Mouse (Mus musculus) hindbrain, embryonic 15.5 days (tissue): ENCODE results near the gene Nfia. TPM values are rescaled to one million over a fixed set of nuclear protein-coding genes. Genes with fewer than 3 reads are reported as not detected.

ENCODE experiments used
- ATAC-seq: fragments of 200-750 bp; cut with Nextera tagmentation; 2 replicates; pipeline ENCODE4 v1.8.0; 2017; ENCODE audit warnings: low read depth, moderate number of reproducible peaks, moderate TSS enrichment; ENCODE audit not compliant: low FRiP score
- H3K27ac ChIP-seq: fragments of 300-500 bp; sonication (generic); replicated peaks from 2 replicates; pipeline ENCODE4 v1.5.1; 2015; ENCODE audit warnings: mild to moderate bottlenecking, inconsistent platforms
- H3K27me3 ChIP-seq: fragments of 300-500 bp; sonication (generic); 2 replicates; pipeline ENCODE4 v1.6.1; 2015; ENCODE audit warnings: control low read depth, inconsistent platforms
- H3K36me3 ChIP-seq: fragments of 300-500 bp; sonication (generic); 2 replicates; pipeline ENCODE4 v1.6.1; 2015; ENCODE audit warnings: control low read depth, inconsistent platforms
- H3K4me1 ChIP-seq: fragments of 300-500 bp; sonication (generic); replicated peaks from 2 replicates; pipeline ENCODE4 v1.6.1; 2015; ENCODE audit warnings: control low read depth, inconsistent platforms
- H3K4me2 ChIP-seq: fragments of 300-500 bp; sonication (generic); 2 replicates; pipeline ENCODE4 v1.6.1; 2015; ENCODE audit warnings: moderate library complexity, mild to moderate bottlenecking, inconsistent platforms
- H3K4me3 ChIP-seq: fragments of 300-500 bp; sonication (generic); 2 replicates; pipeline ENCODE4 v1.5.1; 2015; ENCODE audit warnings: mild to moderate bottlenecking, inconsistent platforms
- H3K9ac ChIP-seq: fragments of 300-500 bp; sonication (generic); 2 replicates; pipeline ENCODE4 v1.6.1; 2015; ENCODE audit warnings: inconsistent platforms
- H3K9me3 ChIP-seq: fragments of 300-500 bp; sonication (generic); 2 replicates; pipeline ENCODE4 v1.6.1; 2016; ENCODE audit warnings: control low read depth, inconsistent platforms
- WGBS: fragments of 180-500 bp; shearing (Covaris S2); methylation state at CpG from one replicate; pipeline ENCODE4 v1.1.7; 2015; 5-methylcytosine and 5-hydroxymethylcytosine counted together
- polyA plus RNA-seq: library from polyadenylated mRNA; unstranded; fragments of >200 nt; fragmentation: Nextera tagmentation; extraction: Ambion mirVana; gene quantifications from 2 replicates; pipeline ENCODE4 v1.2.1, GENCODE M21; 2015

Nfia gene
- polyA plus RNA-seq, 1 experiment from 2014 or later, result 47.1 TPM

GRCm38 (mm10) chr4:97868307-97868937, 95.9 kb downstream of the Nfia start:
- Histone ChIP-seq H3K36me3 (no peaks in the 10 kb centered on the region), H3K4me2 (peak overlapping the region; percentile 53), H3K27me3 (no peaks in the 10 kb centered on the region), H3K27ac (peak overlapping the region; percentile 82), H3K4me1 (peaks cover 46% of the 10 kb centered on the region), H3K4me3 (peak overlapping the region; percentile 32), H3K9me3 (no peaks in the 10 kb centered on the region), H3K9ac (no peak overlapping the region)
- WGBS, result 61% methylated on average over 10 of the region's 10 CpGs
- ATAC-seq, result 0 out of 2 replicates have a peak, but pooled peaks have one; percentile 9

DNA sequence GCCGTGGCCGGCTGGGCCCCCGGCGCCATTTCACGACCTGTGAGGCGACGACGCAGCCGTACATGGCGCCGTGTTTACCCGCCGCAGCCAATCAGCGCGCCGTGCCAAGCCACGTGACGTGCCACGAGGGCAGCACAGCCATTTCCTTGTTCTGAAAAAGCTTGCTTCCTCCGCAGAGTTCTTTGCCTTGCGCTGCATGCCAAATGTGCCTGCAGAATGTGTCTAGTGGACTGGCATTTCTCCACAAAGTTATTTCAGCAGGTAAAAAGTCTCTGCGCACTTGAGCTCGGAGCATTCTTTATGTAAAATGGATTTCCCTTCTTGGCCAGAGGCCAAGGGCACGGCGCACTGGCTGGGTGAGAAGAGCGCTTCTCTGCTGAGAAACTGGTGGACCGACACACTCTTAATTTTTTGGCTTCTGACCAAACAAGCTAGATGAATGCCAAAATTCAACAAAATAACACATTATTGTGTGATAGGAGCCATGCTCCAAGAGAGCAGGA, 96.5 kb downstream of the Nfia start:
- Histone ChIP-seq H3K27ac (peak overlapping the region; percentile 82), H3K27me3 (no peaks in the 10 kb centered on the region), H3K9ac (peak overlapping the region; percentile 16; the same call in 1 of the 2 replicates), H3K9me3 (no peaks in the 10 kb centered on the region), H3K4me3 (peak overlapping the region; percentile 32), H3K36me3 (no peaks in the 10 kb centered on the region), H3K4me1 (peaks cover 48% of the 10 kb centered on the region), H3K4me2 (peak overlapping the region; percentile 53)
- ATAC-seq, result peak; percentile 91
- WGBS, result 40% methylated on average over 27 of the region's 27 CpGs

DNA sequence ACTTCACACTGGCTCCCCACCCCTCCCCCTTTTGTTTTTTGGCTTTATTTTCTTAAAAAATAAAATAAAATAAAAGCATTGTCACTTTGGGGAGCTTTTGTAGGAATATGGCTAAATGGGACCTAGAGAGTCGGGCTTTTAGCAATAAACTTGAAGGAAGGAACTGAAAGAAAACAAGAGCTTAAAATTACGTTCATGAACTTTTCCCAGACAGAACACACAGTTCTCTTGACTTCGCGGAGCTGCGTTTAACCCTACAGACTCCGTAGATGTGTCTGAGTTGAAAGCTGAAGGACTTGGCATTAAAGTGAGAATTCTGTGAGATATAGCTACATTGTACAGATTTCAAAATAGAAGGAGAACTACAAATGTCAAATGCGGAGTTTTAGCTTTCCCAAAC, 96.9 kb downstream of the Nfia start:
- 51% methylated on average over 7 of the region's 7 CpGs for WGBS
- peak overlapping the region; percentile 82 for H3K27ac ChIP-seq
- peak overlapping the region; percentile 53 for H3K4me2 ChIP-seq
- peaks cover 53% of the 10 kb centered on the region for H3K4me1 ChIP-seq
- ATAC-seq, result no peak
- peak overlapping the region; percentile 32 for H3K4me3 ChIP-seq
- no peaks in the 10 kb centered on the region for H3K27me3 ChIP-seq
- no peaks in the 10 kb centered on the region for H3K36me3 ChIP-seq
- no peak overlapping the region for H3K9ac ChIP-seq
- H3K9me3 ChIP-seq, result no peaks in the 10 kb centered on the region

DNA sequence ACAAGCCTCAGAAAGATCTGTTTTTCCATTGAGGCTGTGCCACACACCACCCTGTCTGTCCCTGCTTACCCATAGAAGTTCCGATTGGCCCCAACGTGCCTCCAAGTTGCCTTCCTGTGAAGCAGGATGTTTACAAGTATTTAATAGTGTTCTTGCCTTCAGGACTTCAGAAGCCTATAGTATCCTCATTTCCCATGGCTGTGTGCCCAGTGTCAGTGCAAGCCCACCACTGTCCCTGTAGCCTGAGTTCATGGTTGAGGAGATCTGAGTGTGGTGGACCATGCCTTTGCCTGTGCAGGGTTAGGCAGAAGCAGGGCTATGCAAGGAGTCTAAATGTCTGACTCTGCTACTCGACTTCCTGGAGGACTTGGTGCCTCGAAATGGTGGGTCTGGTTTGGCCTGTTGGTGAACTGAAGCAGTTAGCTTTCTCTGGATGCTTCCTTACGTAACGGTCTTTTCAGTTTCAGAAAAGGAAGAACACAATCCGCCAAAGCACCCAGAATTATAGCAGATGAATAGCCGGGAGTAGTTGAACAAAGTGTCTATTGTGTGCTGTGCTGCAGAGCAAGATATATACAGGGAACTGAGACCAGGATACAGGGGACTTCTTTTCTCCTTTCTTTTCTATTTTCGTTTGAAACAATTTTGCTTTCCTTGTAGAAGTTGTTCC, 99.4 kb downstream of the Nfia start:
- Histone ChIP-seq H3K4me3 (no peak overlapping the region), H3K27me3 (no peaks in the 10 kb centered on the region), H3K9ac (no peak overlapping the region), H3K4me1 (peaks cover 55% of the 10 kb centered on the region), H3K4me2 (no peak overlapping the region), H3K9me3 (no peaks in the 10 kb centered on the region), H3K36me3 (no peaks in the 10 kb centered on the region), H3K27ac (no peak overlapping the region; the same call in 1 of the 2 replicates)
- 35% methylated on average over 9 of the region's 9 CpGs for WGBS
- no peak for ATAC-seq

DNA sequence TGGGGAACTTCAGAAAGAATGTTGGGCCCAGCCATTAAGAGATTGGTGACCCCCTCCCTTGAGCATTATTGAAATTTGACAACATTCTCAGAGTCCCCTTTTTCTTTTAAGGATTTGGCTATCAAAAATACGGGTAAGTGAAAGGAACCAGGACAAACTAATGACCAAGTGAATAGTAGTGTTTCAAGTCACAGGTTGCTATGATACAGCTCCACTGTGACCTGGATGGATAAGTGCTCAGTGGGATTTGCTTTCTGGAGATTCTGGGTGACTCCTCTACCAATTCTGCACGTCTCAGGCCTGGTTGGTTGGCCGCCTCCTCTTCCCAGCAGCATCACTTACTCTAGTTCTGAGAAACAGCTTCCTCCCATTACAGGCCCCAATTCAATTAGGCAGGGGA, 102.4 kb downstream of the Nfia start:
- WGBS, result 40% methylated on average over 3 of the region's 3 CpGs
- peak overlapping the region; percentile 30; the same call in 1 of the 2 replicates for H3K27ac ChIP-seq
- peaks cover 43% of the 10 kb centered on the region for H3K4me1 ChIP-seq
- no peaks in the 10 kb centered on the region for H3K27me3 ChIP-seq
- no peaks in the 10 kb centered on the region for H3K36me3 ChIP-seq
- no peak overlapping the region for H3K4me2 ChIP-seq
- ATAC-seq, result peak; percentile 77; the same call in 1 of the 2 replicates
- H3K4me3 ChIP-seq, result no peak overlapping the region
- no peak overlapping the region for H3K9ac ChIP-seq
- no peaks in the 10 kb centered on the region for H3K9me3 ChIP-seq

- no peak for ATAC-seq
- no peaks in the 10 kb centered on the region for H3K36me3 ChIP-seq
- no peak overlapping the region for H3K27ac ChIP-seq
- WGBS, result 65% methylated on average over 3 of the region's 3 CpGs
- H3K4me1 ChIP-seq, result peaks cover 45% of the 10 kb centered on the region
- H3K4me2 ChIP-seq, result no peak overlapping the region
- no peak overlapping the region for H3K9ac ChIP-seq
- H3K27me3 ChIP-seq, result no peaks in the 10 kb centered on the region
- H3K9me3 ChIP-seq, result no peaks in the 10 kb centered on the region
- H3K4me3 ChIP-seq, result no peak overlapping the region
Observed at GRCm38 (mm10) chr4:97875901-97876300, 103.4 kb downstream of the Nfia start.

- peaks cover 25% of the 10 kb centered on the region for H3K4me1 ChIP-seq
- H3K27me3 ChIP-seq, result no peaks in the 10 kb centered on the region
- no peak overlapping the region for H3K4me2 ChIP-seq
- no peaks in the 10 kb centered on the region for H3K36me3 ChIP-seq
- no peak overlapping the region for H3K9ac ChIP-seq
- H3K4me3 ChIP-seq, result no peak overlapping the region
- H3K9me3 ChIP-seq, result no peaks in the 10 kb centered on the region
- 65% methylated on average over 7 of the region's 7 CpGs for WGBS
- H3K27ac ChIP-seq, result no peak overlapping the region
- ATAC-seq, result no peak
Observed at GRCm38 (mm10) chr4:97879696-97880095, 107.2 kb downstream of the Nfia start.

DNA sequence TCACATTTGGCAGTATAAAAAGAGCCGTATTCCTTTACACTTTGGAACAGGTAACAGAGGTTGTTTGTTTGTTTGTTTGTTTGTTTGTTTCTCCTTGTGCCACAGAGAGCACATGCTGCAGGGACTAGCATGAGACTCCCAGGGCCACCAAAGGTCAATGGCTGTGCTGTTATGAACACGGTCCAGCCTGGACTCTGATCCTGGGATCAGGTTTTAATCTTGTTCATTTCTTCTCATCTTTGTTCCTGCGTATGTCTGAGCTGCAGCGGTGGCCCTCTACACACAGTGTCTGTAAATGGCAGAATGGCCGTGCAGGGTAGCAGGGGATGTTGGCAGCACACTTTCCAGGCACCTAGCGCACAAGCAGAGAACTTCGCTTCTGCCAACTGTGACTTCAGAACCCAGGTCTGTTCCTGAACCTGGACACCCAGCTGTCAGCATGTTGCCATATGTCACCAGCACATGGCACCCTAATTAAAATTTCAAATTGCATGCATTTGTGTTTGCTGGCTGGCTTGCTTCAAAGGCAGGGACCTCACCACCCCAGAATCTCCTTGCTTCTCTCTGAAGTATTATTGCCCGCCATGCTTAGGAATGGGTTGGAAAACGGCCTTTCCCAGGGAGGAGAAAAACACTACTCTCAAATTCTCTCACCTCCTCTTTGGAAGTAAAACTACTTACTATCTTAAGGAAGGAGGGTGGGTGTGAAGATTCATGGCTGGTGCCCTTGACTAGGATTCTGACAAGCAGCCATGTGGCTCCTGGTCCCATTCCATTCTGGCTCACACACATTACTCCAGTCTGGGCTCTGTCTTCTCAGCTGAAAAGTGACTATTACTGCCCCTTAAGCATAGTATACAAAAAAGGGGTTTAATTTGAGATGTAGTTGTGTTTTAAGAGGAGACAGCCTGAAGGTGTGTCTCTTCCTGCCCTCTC, 107.9 kb downstream of the Nfia start:
- WGBS, result 66% methylated on average over 9 of the region's 9 CpGs
- peak; percentile 59; the same call in 1 of the 2 replicates for ATAC-seq
- H3K4me2 ChIP-seq, result no peak overlapping the region
- no peaks in the 10 kb centered on the region for H3K27me3 ChIP-seq
- H3K9ac ChIP-seq, result no peak overlapping the region
- H3K9me3 ChIP-seq, result no peaks in the 10 kb centered on the region
- H3K27ac ChIP-seq, result peak overlapping the region; percentile 18; the same call in 1 of the 2 replicates
- peaks cover 19% of the 10 kb centered on the region for H3K4me1 ChIP-seq
- no peak overlapping the region for H3K4me3 ChIP-seq
- no peaks in the 10 kb centered on the region for H3K36me3 ChIP-seq

GRCm38 (mm10) chr4:97885574-97885973, 113.0 kb downstream of the Nfia start:
- H3K4me1 ChIP-seq, result peaks cover 6% of the 10 kb centered on the region; the same call in 1 of the 2 replicates
- no peak overlapping the region for H3K27ac ChIP-seq
- no peaks in the 10 kb centered on the region for H3K36me3 ChIP-seq
- H3K9ac ChIP-seq, result no peak overlapping the region
- H3K9me3 ChIP-seq, result no peaks in the 10 kb centered on the region
- no peak for ATAC-seq
- no peaks in the 10 kb centered on the region for H3K27me3 ChIP-seq
- no peak overlapping the region for H3K4me3 ChIP-seq
- WGBS, result 86% methylated on average over 5 of the region's 5 CpGs
- H3K4me2 ChIP-seq, result no peak overlapping the region

GRCm38 (mm10) chr4:97886220-97886619, 113.7 kb downstream of the Nfia start:
- no peak overlapping the region for H3K4me3 ChIP-seq
- H3K4me2 ChIP-seq, result no peak overlapping the region
- H3K36me3 ChIP-seq, result no peaks in the 10 kb centered on the region
- H3K27me3 ChIP-seq, result no peaks in the 10 kb centered on the region
- WGBS, result 91% methylated on average over 5 of the region's 5 CpGs
- H3K27ac ChIP-seq, result no peak overlapping the region
- no peak overlapping the region for H3K9ac ChIP-seq
- H3K4me1 ChIP-seq, result no peaks in the 10 kb centered on the region
- ATAC-seq, result no peak
- no peaks in the 10 kb centered on the region for H3K9me3 ChIP-seq

- Histone ChIP-seq H3K4me1 (no peaks in the 10 kb centered on the region), H3K9ac (no peak overlapping the region), H3K9me3 (no peaks in the 10 kb centered on the region), H3K4me2 (no peak overlapping the region), H3K4me3 (no peak overlapping the region), H3K27me3 (no peaks in the 10 kb centered on the region), H3K27ac (no peak overlapping the region), H3K36me3 (no peaks in the 10 kb centered on the region)
- 95% methylated on average over 1 of the region's 1 CpGs for WGBS
- no peak for ATAC-seq
Observed at GRCm38 (mm10) chr4:97887228-97887627, 114.7 kb downstream of the Nfia start.
